Mouse (Mus musculus) hindbrain, embryonic 15.5 days (tissue): ENCODE measurements around the gene Fam199x. TPM values are rescaled to one million over a fixed set of nuclear protein-coding genes. Genes with fewer than 3 reads are reported as not detected.

Experiments used
- ATAC-seq: fragments of 200-750 bp; cut with Nextera tagmentation; 2 replicates; pipeline ENCODE4 v1.8.0; 2017; ENCODE audit warnings: low read depth, moderate number of reproducible peaks, moderate TSS enrichment; ENCODE audit not compliant: low FRiP score
- H3K27ac ChIP-seq: fragments of 300-500 bp; sonication (generic); replicated peaks from 2 replicates; pipeline ENCODE4 v1.5.1; 2015; ENCODE audit warnings: mild to moderate bottlenecking, inconsistent platforms
- H3K27me3 ChIP-seq: fragments of 300-500 bp; sonication (generic); 2 replicates; pipeline ENCODE4 v1.6.1; 2015; ENCODE audit warnings: control low read depth, inconsistent platforms
- H3K36me3 ChIP-seq: fragments of 300-500 bp; sonication (generic); 2 replicates; pipeline ENCODE4 v1.6.1; 2015; ENCODE audit warnings: control low read depth, inconsistent platforms
- H3K4me1 ChIP-seq: fragments of 300-500 bp; sonication (generic); replicated peaks from 2 replicates; pipeline ENCODE4 v1.6.1; 2015; ENCODE audit warnings: control low read depth, inconsistent platforms
- H3K4me2 ChIP-seq: fragments of 300-500 bp; sonication (generic); 2 replicates; pipeline ENCODE4 v1.6.1; 2015; ENCODE audit warnings: moderate library complexity, mild to moderate bottlenecking, inconsistent platforms
- H3K4me3 ChIP-seq: fragments of 300-500 bp; sonication (generic); 2 replicates; pipeline ENCODE4 v1.5.1; 2015; ENCODE audit warnings: mild to moderate bottlenecking, inconsistent platforms
- H3K9ac ChIP-seq: fragments of 300-500 bp; sonication (generic); 2 replicates; pipeline ENCODE4 v1.6.1; 2015; ENCODE audit warnings: inconsistent platforms
- H3K9me3 ChIP-seq: fragments of 300-500 bp; sonication (generic); 2 replicates; pipeline ENCODE4 v1.6.1; 2016; ENCODE audit warnings: control low read depth, inconsistent platforms
- WGBS: fragments of 180-500 bp; shearing (Covaris S2); methylation state at CpG from one replicate; pipeline ENCODE4 v1.1.7; 2015; 5-methylcytosine and 5-hydroxymethylcytosine counted together
- polyA plus RNA-seq: library from polyadenylated mRNA; unstranded; fragments of >200 nt; fragmentation: Nextera tagmentation; extraction: Ambion mirVana; gene quantifications from 2 replicates; pipeline ENCODE4 v1.2.1, GENCODE M21; 2015

Fam199x gene
- polyA plus RNA-seq, 1 experiment from 2014 or later, result 7.3 TPM

GRCm38 (mm10) chrX:137104531-137104930 is 55.1 kb downstream of the Fam199x start:
- H3K27ac ChIP-seq, result no peak overlapping the region
- H3K36me3 ChIP-seq, result no peaks in the 10 kb centered on the region
- no peaks in the 10 kb centered on the region for H3K9me3 ChIP-seq
- no peak for ATAC-seq
- WGBS, result 28% methylated on average over 25 of the region's 25 CpGs
- H3K9ac ChIP-seq, result no peak overlapping the region
- H3K27me3 ChIP-seq, result peaks cover 51% of the 10 kb centered on the region
- H3K4me2 ChIP-seq, result no peak overlapping the region
- H3K4me1 ChIP-seq, result no peaks in the 10 kb centered on the region
- no peak overlapping the region for H3K4me3 ChIP-seq

DNA sequence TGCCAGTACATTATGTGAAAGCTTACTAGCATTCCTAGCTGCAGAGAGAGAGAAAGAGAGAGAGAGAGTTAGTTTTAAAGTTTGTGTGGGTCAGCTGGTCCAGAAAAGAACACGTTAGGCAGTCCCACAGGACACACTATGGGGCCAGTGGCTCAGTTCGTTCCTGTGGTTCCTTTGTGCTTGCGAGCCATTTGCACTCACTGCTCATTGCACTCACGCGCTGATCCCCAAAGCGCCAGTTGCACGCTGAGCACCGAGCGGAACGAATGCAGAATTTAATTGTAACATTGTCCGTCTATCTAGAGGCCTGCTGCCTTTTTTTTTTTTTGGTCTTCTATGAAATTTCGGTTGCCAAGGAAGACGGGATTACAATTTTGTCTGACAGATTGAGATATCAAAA is 57.1 kb downstream of the Fam199x start:
- H3K9ac ChIP-seq, result no peak overlapping the region
- no peaks in the 10 kb centered on the region for H3K4me1 ChIP-seq
- no peak overlapping the region for H3K4me3 ChIP-seq
- H3K27me3 ChIP-seq, result peaks cover 44% of the 10 kb centered on the region
- no peak for ATAC-seq
- no peak overlapping the region for H3K4me2 ChIP-seq
- no peak overlapping the region for H3K27ac ChIP-seq
- WGBS, result 10% methylated on average over 13 of the region's 13 CpGs
- H3K36me3 ChIP-seq, result no peaks in the 10 kb centered on the region
- no peaks in the 10 kb centered on the region for H3K9me3 ChIP-seq

DNA sequence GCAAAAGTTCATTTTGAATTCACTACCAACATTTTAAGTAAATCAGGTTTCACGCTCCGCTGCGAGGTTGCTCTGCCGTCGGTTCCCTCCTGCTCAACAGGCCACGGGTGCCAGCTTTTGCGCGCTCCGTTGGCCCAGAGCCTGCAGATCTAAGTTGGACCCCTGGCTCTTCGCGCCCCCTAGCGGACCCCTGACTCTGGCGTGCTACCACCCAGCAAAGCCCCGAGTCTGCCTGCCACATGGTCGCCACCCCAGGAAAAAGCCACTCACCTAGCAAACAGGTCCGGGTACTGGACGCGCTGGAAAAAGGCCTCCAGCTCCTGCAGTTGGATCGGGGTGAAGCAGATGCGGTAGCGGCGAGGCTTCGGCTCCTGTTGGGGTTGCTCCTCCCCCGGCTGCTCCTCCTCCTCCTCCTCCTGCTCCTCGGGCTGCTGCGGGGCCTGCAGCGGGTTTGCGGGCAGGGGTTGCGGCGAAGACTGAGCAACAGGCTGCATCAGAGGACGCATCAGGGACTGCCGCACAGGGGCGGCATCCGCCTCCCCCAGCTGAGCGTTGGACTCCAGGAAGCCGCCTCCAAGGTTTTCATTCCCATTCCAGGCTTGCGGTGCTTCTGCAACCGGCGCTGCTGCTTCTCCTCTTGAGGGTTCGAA is 68.8 kb downstream of the Fam199x start:
- H3K4me2 ChIP-seq, result peak overlapping the region; percentile 19; the same call in 1 of the 2 replicates
- H3K9ac ChIP-seq, result no peak overlapping the region
- peaks cover 58% of the 10 kb centered on the region for H3K27me3 ChIP-seq
- no peak for ATAC-seq
- WGBS, result 23% methylated on average over 39 of the region's 40 CpGs
- no peaks in the 10 kb centered on the region for H3K9me3 ChIP-seq
- no peak overlapping the region for H3K27ac ChIP-seq
- no peaks in the 10 kb centered on the region for H3K36me3 ChIP-seq
- no peaks in the 10 kb centered on the region for H3K4me1 ChIP-seq
- H3K4me3 ChIP-seq, result no peak overlapping the region

GRCm38 (mm10) chrX:137119675-137120423 is 70.5 kb downstream of the Fam199x start:
- Histone ChIP-seq H3K4me2 (peak overlapping the region; percentile 27), H3K4me3 (no peak overlapping the region), H3K36me3 (no peaks in the 10 kb centered on the region), H3K9me3 (no peaks in the 10 kb centered on the region), H3K27ac (no peak overlapping the region), H3K27me3 (peaks cover 58% of the 10 kb centered on the region), H3K4me1 (no peaks in the 10 kb centered on the region), H3K9ac (no peak overlapping the region)
- ATAC-seq, result no peak
- 25% methylated on average over 52 of the region's 52 CpGs for WGBS

GRCm38 (mm10) chrX:137121718-137122117 is 72.3 kb downstream of the Fam199x start, which contains the start of gene Esx1:
Gene Esx1 (minus strand): TSS chrX:137122083.
- ATAC-seq, result no peak
- H3K9ac ChIP-seq, result no peak within 1 kb of the TSS
- no peaks in the 10 kb centered on the region for H3K9me3 ChIP-seq
- H3K27me3 ChIP-seq, result peaks cover 59% of the 10 kb centered on the region
- no peak within 1 kb of the TSS for H3K4me3 ChIP-seq
- 0 out of 2 replicates have a peak within 1 kb of the TSS, but pooled peaks have one; percentile 11 for H3K4me2 ChIP-seq
- H3K36me3 ChIP-seq, result no peaks in the 10 kb centered on the region
- no peaks in the 10 kb centered on the region for H3K4me1 ChIP-seq
- 21% methylated on average over 21 of the region's 21 CpGs for WGBS
- H3K27ac ChIP-seq, result no peak within 1 kb of the TSS

DNA sequence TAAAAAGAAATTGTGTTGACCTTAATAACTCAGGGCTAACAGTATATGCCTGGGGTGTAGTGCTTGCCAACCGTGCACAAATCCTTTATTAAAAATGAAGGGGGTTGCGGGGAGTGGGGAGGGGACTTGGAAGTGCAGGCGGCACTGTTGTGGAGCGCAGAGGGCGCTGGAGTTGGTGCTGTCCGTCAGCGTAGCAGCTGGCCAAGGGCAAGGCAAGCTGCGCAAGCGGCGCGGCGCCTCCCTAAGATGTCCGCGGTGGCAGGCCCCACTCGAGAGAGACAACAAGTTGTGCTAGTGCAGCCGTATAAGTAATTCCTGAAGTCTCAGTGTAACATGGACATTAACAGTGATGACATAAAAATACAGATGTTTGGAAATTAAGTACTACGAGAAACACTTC is 78.1 kb downstream of the Fam199x start:
- ATAC-seq, result no peak
- Histone ChIP-seq H3K36me3 (no peaks in the 10 kb centered on the region), H3K4me1 (no peaks in the 10 kb centered on the region), H3K27me3 (peaks cover 40% of the 10 kb centered on the region), H3K4me3 (no peak overlapping the region), H3K4me2 (no peak overlapping the region), H3K9ac (no peak overlapping the region), H3K9me3 (no peaks in the 10 kb centered on the region), H3K27ac (no peak overlapping the region)
- 19% methylated on average over 17 of the region's 17 CpGs for WGBS

Other genes starting within 250 kb of the Fam199x start
- 15.0 and 16.4 TPM in 2 replicates for gene Plp1, start 226.9 kb upstream of the Fam199x start, polyA plus RNA-seq
- gene Rab9b, start 180.8 kb upstream of the Fam199x start, polyA plus RNA-seq, result 21.3 and 24.2 TPM in 2 replicates
- not detected in 2 replicates for gene H2bfm, start 122.3 kb upstream of the Fam199x start, polyA plus RNA-seq
- 78.8 and 84.8 TPM in 2 replicates for gene Tmsb15b2, start 74.1 kb upstream of the Fam199x start, polyA plus RNA-seq
- gene Tmsb15l, start 72.7 kb upstream of the Fam199x start, polyA plus RNA-seq, result 7.5 and 8.4 TPM in 2 replicates
- 29.2 and 36.6 TPM in 2 replicates for gene Tmsb15b1, start 72.7 kb upstream of the Fam199x start, polyA plus RNA-seq
- 409 and 412 TPM in 2 replicates for gene Zcchc18, start 56.4 kb upstream of the Fam199x start, polyA plus RNA-seq
- gene Slc25a53, start 11.3 kb upstream of the Fam199x start, polyA plus RNA-seq, result 12.1 and 14.6 TPM in 2 replicates
- gene Esx1, start 72.5 kb downstream of the Fam199x start, polyA plus RNA-seq, result not detected in 2 replicates